Mouse (Mus musculus): ENCODE data around the gene Phf21a. TPM values are rescaled to one million over a fixed set of nuclear protein-coding genes. Genes with fewer than 3 reads are reported as not detected.
"Not testable (repeated sequence)": the region's sequence is repeated elsewhere in the genome, so short reads cannot be mapped to it uniquely, and the experiment has no call there.

The Phf21a gene
- polyA plus RNA-seq, 1 experiment from 2014 or later, result 17.9 TPM

DNA sequence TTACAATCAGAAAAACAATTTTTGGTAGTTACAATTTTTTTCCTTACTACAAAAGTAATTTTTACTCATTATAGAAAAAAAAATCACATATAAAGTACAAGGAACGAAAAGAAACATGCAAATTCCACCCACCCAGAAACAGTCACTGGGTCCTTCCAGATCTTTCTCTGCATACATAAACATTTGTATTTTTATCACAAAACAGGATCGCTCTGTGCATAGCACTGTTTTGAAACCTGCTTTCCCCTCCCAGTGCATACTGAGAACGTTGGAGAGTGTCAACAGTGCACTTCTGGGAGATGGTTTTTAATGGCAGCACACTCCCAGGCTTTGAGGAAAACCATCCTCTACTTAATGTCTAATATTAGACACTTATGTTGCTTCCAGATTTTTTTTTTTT is 25.3 kb upstream of the Phf21a start:
- H3K27me3 ChIP-seq (replicated peaks; ENCODE audit: control insufficient read depth, insufficient read depth, low read length), result no peaks in the 10 kb centered on the region
- no peak for ATAC-seq
- H3K4me1 ChIP-seq (ENCODE audit: control insufficient read depth, insufficient read depth, low read length), result no peaks in the 10 kb centered on the region
- 62% methylated on average over 3 of the region's 3 CpGs for WGBS
- H3K9me3 ChIP-seq (ENCODE audit: control insufficient read depth, low read length), result no peaks in the 10 kb centered on the region
- H3K27ac ChIP-seq (ENCODE audit: low read length), result no peak overlapping the region
- H3K36me3 ChIP-seq (ENCODE audit: control insufficient read depth, insufficient read depth, low read length), result no peaks in the 10 kb centered on the region
- no peak overlapping the region for H3K9ac ChIP-seq (ENCODE audit: low read depth, low read length)
- H3K4me2 ChIP-seq (ENCODE audit: low read depth, low read length), result no peak overlapping the region
- H3K4me3 ChIP-seq (ENCODE audit: low read length), result no peak overlapping the region

- Histone ChIP-seq H3K27ac (ENCODE audit: low read length) (no peak overlapping the region), H3K36me3 (ENCODE audit: control insufficient read depth, insufficient read depth, low read length) (no peaks in the 10 kb centered on the region), H3K4me2 (ENCODE audit: low read depth, low read length) (no peak overlapping the region), H3K4me1 (ENCODE audit: control insufficient read depth, insufficient read depth, low read length) (no peaks in the 10 kb centered on the region), H3K4me3 (ENCODE audit: low read length) (no peak overlapping the region), H3K9ac (ENCODE audit: low read depth, low read length) (no peak overlapping the region), H3K9me3 (ENCODE audit: control insufficient read depth, low read length) (no peaks in the 10 kb centered on the region), H3K27me3 (replicated peaks; ENCODE audit: control insufficient read depth, insufficient read depth, low read length) (no peaks in the 10 kb centered on the region)
- WGBS, result 67% methylated on average over 5 of the region's 5 CpGs
- ATAC-seq, result no peak
Measured at GRCm38 (mm10) chr2:92069630-92070029, 23.3 kb upstream of the Phf21a start.

GRCm38 (mm10) chr2:92071143-92071542 is 21.8 kb upstream of the Phf21a start:
- Histone ChIP-seq H3K4me1 (ENCODE audit: control insufficient read depth, insufficient read depth, low read length) (no peaks in the 10 kb centered on the region), H3K27ac (ENCODE audit: low read length) (no peak overlapping the region), H3K4me2 (ENCODE audit: low read depth, low read length) (no peak overlapping the region), H3K9ac (ENCODE audit: low read depth, low read length) (no peak overlapping the region), H3K9me3 (ENCODE audit: control insufficient read depth, low read length) (no peaks in the 10 kb centered on the region), H3K4me3 (ENCODE audit: low read length) (no peak overlapping the region), H3K36me3 (ENCODE audit: control insufficient read depth, insufficient read depth, low read length) (no peaks in the 10 kb centered on the region), H3K27me3 (replicated peaks; ENCODE audit: control insufficient read depth, insufficient read depth, low read length) (no peaks in the 10 kb centered on the region)
- no peak for ATAC-seq
- 78% methylated on average over 4 of the region's 4 CpGs for WGBS

GRCm38 (mm10) chr2:92076086-92076692 is 16.7 kb upstream of the Phf21a start:
- Histone ChIP-seq H3K27ac (ENCODE audit: low read length) (no peak overlapping the region), H3K4me2 (ENCODE audit: low read depth, low read length) (no peak overlapping the region), H3K36me3 (ENCODE audit: control insufficient read depth, insufficient read depth, low read length) (no peaks in the 10 kb centered on the region), H3K9me3 (ENCODE audit: control insufficient read depth, low read length) (no peaks in the 10 kb centered on the region), H3K9ac (ENCODE audit: low read depth, low read length) (no peak overlapping the region), H3K27me3 (replicated peaks; ENCODE audit: control insufficient read depth, insufficient read depth, low read length) (no peaks in the 10 kb centered on the region), H3K4me1 (ENCODE audit: control insufficient read depth, insufficient read depth, low read length) (no peaks in the 10 kb centered on the region), H3K4me3 (ENCODE audit: low read length) (no peak overlapping the region)
- no peak for ATAC-seq
- WGBS, result 82% methylated on average over 13 of the region's 13 CpGs

GRCm38 (mm10) chr2:92082196-92082595 is 10.7 kb upstream of the Phf21a start:
- H3K36me3 ChIP-seq (ENCODE audit: control insufficient read depth, insufficient read depth, low read length), result no peaks in the 10 kb centered on the region
- ATAC-seq, result no peak
- H3K27ac ChIP-seq (ENCODE audit: low read length), result no peak overlapping the region
- 86% methylated on average over 4 of the region's 4 CpGs for WGBS
- H3K4me3 ChIP-seq (ENCODE audit: low read length), result no peak overlapping the region
- H3K4me2 ChIP-seq (ENCODE audit: low read depth, low read length), result no peak overlapping the region
- no peak overlapping the region for H3K9ac ChIP-seq (ENCODE audit: low read depth, low read length)
- H3K4me1 ChIP-seq (ENCODE audit: control insufficient read depth, insufficient read depth, low read length), result no peaks in the 10 kb centered on the region
- no peaks in the 10 kb centered on the region for H3K27me3 ChIP-seq (replicated peaks; ENCODE audit: control insufficient read depth, insufficient read depth, low read length)
- no peaks in the 10 kb centered on the region for H3K9me3 ChIP-seq (ENCODE audit: control insufficient read depth, low read length)

DNA sequence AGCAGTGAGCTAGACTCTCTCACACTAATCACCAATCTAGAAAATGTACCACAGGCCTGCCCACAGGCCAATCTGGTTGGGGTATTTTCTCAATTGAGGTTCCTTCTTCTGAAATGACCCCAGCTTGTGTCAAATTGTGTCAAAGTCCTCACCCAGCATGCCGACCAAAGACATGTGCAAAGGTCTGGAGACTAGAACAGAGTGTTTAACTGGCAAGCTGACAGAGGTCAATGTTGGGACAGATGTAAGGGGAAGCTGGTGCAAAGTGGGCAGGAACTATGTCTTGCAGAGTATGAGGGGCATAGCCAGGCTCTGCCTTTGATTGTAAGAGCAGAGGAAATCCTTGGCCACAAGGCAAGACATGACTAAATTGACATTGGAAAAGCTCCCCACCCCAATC is 7.2 kb upstream of the Phf21a start:
- Histone ChIP-seq H3K4me2 (ENCODE audit: low read depth, low read length) (no peak overlapping the region), H3K27ac (ENCODE audit: low read length) (no peak overlapping the region), H3K9ac (ENCODE audit: low read depth, low read length) (no peak overlapping the region), H3K4me1 (ENCODE audit: control insufficient read depth, insufficient read depth, low read length) (no peaks in the 10 kb centered on the region), H3K4me3 (ENCODE audit: low read length) (no peak overlapping the region), H3K27me3 (replicated peaks; ENCODE audit: control insufficient read depth, insufficient read depth, low read length) (no peaks in the 10 kb centered on the region), H3K9me3 (ENCODE audit: control insufficient read depth, low read length) (no peaks in the 10 kb centered on the region), H3K36me3 (ENCODE audit: control insufficient read depth, insufficient read depth, low read length) (no peaks in the 10 kb centered on the region)
- ATAC-seq, result no peak
- 63% methylated on average over 1 of the region's 1 CpGs for WGBS

DNA sequence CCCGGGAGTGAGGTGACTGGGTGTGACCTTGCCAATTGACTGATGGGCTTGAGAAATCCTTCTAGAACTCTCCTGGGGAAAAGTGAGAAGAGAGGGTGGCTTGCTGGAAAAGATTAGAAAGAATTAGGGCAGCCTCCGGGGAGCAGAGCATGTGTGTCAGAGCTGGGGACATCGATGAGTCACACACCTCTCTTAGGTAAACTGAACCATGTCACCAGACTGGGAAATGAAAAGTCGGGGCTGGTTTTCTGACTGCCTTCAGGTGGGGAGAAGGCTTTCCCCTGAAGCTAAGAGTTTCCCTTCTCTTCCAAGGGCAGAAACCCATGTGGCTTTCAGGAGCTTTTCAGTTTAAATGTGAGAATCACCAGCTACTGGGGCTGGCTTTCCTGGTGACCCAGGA is 5.9 kb upstream of the Phf21a start:
- Histone ChIP-seq H3K9ac (ENCODE audit: low read depth, low read length) (no peak overlapping the region), H3K27me3 (replicated peaks; ENCODE audit: control insufficient read depth, insufficient read depth, low read length) (no peaks in the 10 kb centered on the region), H3K36me3 (ENCODE audit: control insufficient read depth, insufficient read depth, low read length) (no peaks in the 10 kb centered on the region), H3K4me2 (ENCODE audit: low read depth, low read length) (no peak overlapping the region), H3K27ac (ENCODE audit: low read length) (no peak overlapping the region), H3K4me3 (ENCODE audit: low read length) (no peak overlapping the region), H3K4me1 (ENCODE audit: control insufficient read depth, insufficient read depth, low read length) (no peaks in the 10 kb centered on the region), H3K9me3 (ENCODE audit: control insufficient read depth, low read length) (no peaks in the 10 kb centered on the region)
- no peak for ATAC-seq
- WGBS, result 53% methylated on average over 4 of the region's 4 CpGs

DNA sequence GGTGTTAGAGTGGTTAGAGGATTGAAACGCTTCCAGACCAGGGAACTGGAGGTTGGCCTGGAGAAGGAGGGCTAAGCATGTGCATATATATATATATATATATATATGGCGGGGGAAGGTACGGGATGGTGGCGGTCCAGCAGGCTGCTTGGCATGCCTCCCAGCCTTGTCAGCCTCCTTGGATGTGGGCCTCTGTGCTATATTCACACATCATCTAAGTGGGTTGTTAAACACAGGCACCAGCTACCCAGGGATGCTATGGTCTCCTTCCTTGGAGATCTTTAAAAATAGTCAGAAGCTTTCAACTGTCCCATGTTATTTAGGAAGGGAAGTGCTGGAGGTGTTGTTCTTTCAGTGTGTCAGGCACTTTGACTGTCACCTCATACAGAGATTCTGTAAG is 3.1 kb upstream of the Phf21a start:
- Histone ChIP-seq H3K4me2 (ENCODE audit: low read depth, low read length) (no peak overlapping the region), H3K9me3 (ENCODE audit: control insufficient read depth, low read length) (no peaks in the 10 kb centered on the region), H3K4me1 (ENCODE audit: control insufficient read depth, insufficient read depth, low read length) (no peaks in the 10 kb centered on the region), H3K36me3 (ENCODE audit: control insufficient read depth, insufficient read depth, low read length) (no peaks in the 10 kb centered on the region), H3K27me3 (replicated peaks; ENCODE audit: control insufficient read depth, insufficient read depth, low read length) (no peaks in the 10 kb centered on the region), H3K9ac (ENCODE audit: low read depth, low read length) (no peak overlapping the region), H3K4me3 (ENCODE audit: low read length) (no peak overlapping the region), H3K27ac (ENCODE audit: low read length) (no peak overlapping the region)
- no peak for ATAC-seq
- 85% methylated on average over 4 of the region's 4 CpGs for WGBS

GRCm38 (mm10) chr2:92093503-92093902 is 586 bp downstream of the Phf21a start:
- not testable (repeated sequence) for H3K27ac ChIP-seq (ENCODE audit: low read length); H3K4me3 ChIP-seq (ENCODE audit: low read length); ATAC-seq; H3K9ac ChIP-seq (ENCODE audit: low read depth, low read length); H3K36me3 ChIP-seq (ENCODE audit: control insufficient read depth, insufficient read depth, low read length); H3K9me3 ChIP-seq (ENCODE audit: control insufficient read depth, low read length); H3K27me3 ChIP-seq (replicated peaks; ENCODE audit: control insufficient read depth, insufficient read depth, low read length); H3K4me1 ChIP-seq (ENCODE audit: control insufficient read depth, insufficient read depth, low read length); H3K4me2 ChIP-seq (ENCODE audit: low read depth, low read length)
- WGBS, result 90% methylated on average over 2 of the region's 2 CpGs

GRCm38 (mm10) chr2:92094078-92094477 is 1.2 kb downstream of the Phf21a start:
- no peaks in the 10 kb centered on the region for H3K27me3 ChIP-seq (replicated peaks; ENCODE audit: control insufficient read depth, insufficient read depth, low read length)
- no peak overlapping the region for H3K4me3 ChIP-seq (ENCODE audit: low read length)
- H3K27ac ChIP-seq (ENCODE audit: low read length), result no peak overlapping the region
- no peak overlapping the region for H3K9ac ChIP-seq (ENCODE audit: low read depth, low read length)
- no peaks in the 10 kb centered on the region for H3K36me3 ChIP-seq (ENCODE audit: control insufficient read depth, insufficient read depth, low read length)
- no peaks in the 10 kb centered on the region for H3K4me1 ChIP-seq (ENCODE audit: control insufficient read depth, insufficient read depth, low read length)
- H3K4me2 ChIP-seq (ENCODE audit: low read depth, low read length), result no peak overlapping the region
- 47% methylated on average over 8 of the region's 8 CpGs for WGBS
- ATAC-seq, result no peak
- no peaks in the 10 kb centered on the region for H3K9me3 ChIP-seq (ENCODE audit: control insufficient read depth, low read length)

Data from intestine, embryonic 16.5 days (tissue).